Mouse (Mus musculus): Measurements from ENCODE around the gene Elmo1.

The Elmo1 gene

GRCm38 (mm10) chr13:20288393-20288792 is 198.0 kb downstream of the Elmo1 start:
- no peak for DNase-seq

- no peak for DNase-seq
Observed at GRCm38 (mm10) chr13:20290412-20290811, 200.0 kb downstream of the Elmo1 start.

- DNase-seq: peak; percentile 15
Observed at GRCm38 (mm10) chr13:20292348-20292747, 202.0 kb downstream of the Elmo1 start.

GRCm38 (mm10) chr13:20295278-20295970 is 205.0 kb downstream of the Elmo1 start:
- DNase-seq: no peak

GRCm38 (mm10) chr13:20297841-20298240 is 207.4 kb downstream of the Elmo1 start:
- peak; percentile 39 for DNase-seq

GRCm38 (mm10) chr13:20299424-20299823 is 209.0 kb downstream of the Elmo1 start:
- DNase-seq: peak; percentile 14

- DNase-seq: no peak
Observed at GRCm38 (mm10) chr13:20300052-20300564, 209.7 kb downstream of the Elmo1 start.

- DNase-seq: no peak
Observed at GRCm38 (mm10) chr13:20300626-20301025, 210.2 kb downstream of the Elmo1 start.

GRCm38 (mm10) chr13:20301760-20302159 is 211.4 kb downstream of the Elmo1 start:
- no peak for DNase-seq

GRCm38 (mm10) chr13:20305621-20306020 is 215.2 kb downstream of the Elmo1 start:
- DNase-seq: no peak

- no peak for DNase-seq
Observed at GRCm38 (mm10) chr13:20306180-20307177, 216.1 kb downstream of the Elmo1 start.

- DNase-seq: no peak
Observed at GRCm38 (mm10) chr13:20307381-20307780, 217.0 kb downstream of the Elmo1 start.

GRCm38 (mm10) chr13:20311612-20312011 is 221.2 kb downstream of the Elmo1 start:
- peak; percentile 78 for DNase-seq

- no peak for DNase-seq
Observed at GRCm38 (mm10) chr13:20313345-20313744, 222.9 kb downstream of the Elmo1 start.

- no peak for DNase-seq
Observed at GRCm38 (mm10) chr13:20316139-20316538, 225.7 kb downstream of the Elmo1 start.

- DNase-seq: no peak
Observed at GRCm38 (mm10) chr13:20318615-20319219, 228.3 kb downstream of the Elmo1 start.

GRCm38 (mm10) chr13:20320232-20320631 is 229.8 kb downstream of the Elmo1 start:
- no peak for DNase-seq

- no peak for DNase-seq
Observed at GRCm38 (mm10) chr13:20323478-20323877, 233.1 kb downstream of the Elmo1 start.

- DNase-seq: no peak
Observed at GRCm38 (mm10) chr13:20327064-20327463, 236.7 kb downstream of the Elmo1 start.

- DNase-seq: no peak
Observed at GRCm38 (mm10) chr13:20327975-20328374, 237.6 kb downstream of the Elmo1 start.

- no peak for DNase-seq
Observed at GRCm38 (mm10) chr13:20328672-20329071, 238.3 kb downstream of the Elmo1 start.

- DNase-seq: no peak
Observed at GRCm38 (mm10) chr13:20330954-20331353, 240.6 kb downstream of the Elmo1 start.
